Mouse (Mus musculus) ES-Bruce4 (cell line): ENCODE data around the gene Dusp5. TPM values are rescaled to one million over a fixed set of nuclear protein-coding genes. Genes with fewer than 3 reads are reported as not detected.

Experiments
- H3K27ac ChIP-seq: 2 replicates; pipeline ENCODE4 v1.5.1; 2012; ENCODE audit warnings: low read length, inconsistent platforms; ENCODE audit not compliant: insufficient read depth
- H3K27me3 ChIP-seq: 2 replicates; pipeline ENCODE4 v1.6.1; 2012; ENCODE audit warnings: mild to moderate bottlenecking, low read length, inconsistent platforms; ENCODE audit not compliant: control insufficient read depth, poor library complexity, insufficient read depth, severe bottlenecking
- H3K36me3 ChIP-seq: 2 replicates; pipeline ENCODE4 v1.6.1; 2012; ENCODE audit warnings: inconsistent platforms, mild to moderate bottlenecking, low read length, moderate library complexity; ENCODE audit not compliant: control insufficient read depth, poor library complexity, insufficient read depth, severe bottlenecking
- H3K4me1 ChIP-seq: one replicate; pipeline ENCODE4 v1.8.1; 2011; ENCODE audit warnings: low read length; ENCODE audit not compliant: control insufficient read depth, insufficient read depth
- H3K4me3 ChIP-seq: 2 replicates; pipeline ENCODE4 v1.5.1; 2011; ENCODE audit warnings: low read depth, mild to moderate bottlenecking, low read length
- H3K9ac ChIP-seq: 2 replicates; pipeline ENCODE4 v1.6.1; 2012; ENCODE audit warnings: low read depth, mild to moderate bottlenecking, inconsistent platforms; ENCODE audit not compliant: poor library complexity, severe bottlenecking
- H3K9me3 ChIP-seq: replicated peaks from 2 replicates; pipeline ENCODE4 v1.6.1; 2012; ENCODE audit warnings: mild to moderate bottlenecking, low read length, inconsistent platforms; ENCODE audit not compliant: control insufficient read depth, poor library complexity, insufficient read depth, severe bottlenecking
- CTCF ChIP-seq: IDR thresholded peaks from one replicate; pipeline ENCODE4 v1.8.1; 2011; ENCODE audit warnings: low read depth, low read length
- EP300 ChIP-seq: IDR thresholded peaks from 2 replicates; pipeline ENCODE4 v1.6.1; 2011; ENCODE audit warnings: low read depth, low read length; ENCODE audit not compliant: insufficient read depth
- POLR2A ChIP-seq: IDR thresholded peaks from one replicate; pipeline ENCODE4 v1.8.1; 2011; ENCODE audit warnings: low read length; ENCODE audit not compliant: insufficient read depth
- polyA plus RNA-seq: library from polyadenylated mRNA; stranded (reverse); fragments of >200 nt; gene quantifications from 2 replicates; pipeline ENCODE4 v1.2.4, GENCODE M21; 2011; ENCODE audit warnings: low read depth; ENCODE audit not compliant: missing spikeins, insufficient read depth, insufficient read length

Dusp5 gene
- polyA plus RNA-seq, 1 experiment: 15.2 TPM

GRCm38 (mm10) chr19:53554402-53554801 lies 25.5 kb downstream of the Dusp5 start:
- H3K4me3 ChIP-seq: no peak overlapping the region
- peaks cover 13% of the 10 kb centered on the region for H3K4me1 ChIP-seq
- no peak for TF ChIP-seq EP300
- TF ChIP-seq CTCF: no peak
- TF ChIP-seq POLR2A: no peak
- H3K27me3 ChIP-seq: no peaks in the 10 kb centered on the region
- H3K27ac ChIP-seq: peak overlapping the region; percentile 55
- no peak overlapping the region for H3K9ac ChIP-seq
- H3K9me3 ChIP-seq: no peaks in the 10 kb centered on the region
- no peaks in the 10 kb centered on the region for H3K36me3 ChIP-seq

GRCm38 (mm10) chr19:53554981-53555616 lies 26.2 kb downstream of the Dusp5 start:
- no peaks in the 10 kb centered on the region for H3K27me3 ChIP-seq
- no peaks in the 10 kb centered on the region for H3K9me3 ChIP-seq
- H3K36me3 ChIP-seq: no peaks in the 10 kb centered on the region
- peak overlapping the region; percentile 55 for H3K27ac ChIP-seq
- no peak for TF ChIP-seq EP300
- TF ChIP-seq CTCF: no peak
- TF ChIP-seq POLR2A: no peak
- H3K4me1 ChIP-seq: peaks cover 13% of the 10 kb centered on the region
- no peak overlapping the region for H3K9ac ChIP-seq
- H3K4me3 ChIP-seq: no peak overlapping the region

- Histone ChIP-seq H3K4me1 (peaks cover 13% of the 10 kb centered on the region), H3K4me3 (peak overlapping the region; percentile 20; the same call in 1 of the 2 replicates), H3K27ac (peak overlapping the region; percentile 5; the same call in 1 of the 2 replicates), H3K9ac (peak overlapping the region; percentile 55; the same call in 1 of the 2 replicates), H3K27me3 (no peaks in the 10 kb centered on the region), H3K9me3 (no peaks in the 10 kb centered on the region), H3K36me3 (no peaks in the 10 kb centered on the region)
- peak; percentile 16 for TF ChIP-seq CTCF
- TF ChIP-seq EP300: no peak
- no peak for TF ChIP-seq POLR2A
These were observed 27.9 kb downstream of the Dusp5 start for GRCm38 (mm10) chr19:53556841-53557240.

GRCm38 (mm10) chr19:53557267-53557936 lies 28.5 kb downstream of the Dusp5 start:
- H3K9ac ChIP-seq: peak overlapping the region; percentile 55
- H3K4me3 ChIP-seq: peak overlapping the region; percentile 45

GRCm38 (mm10) chr19:53560436-53560835 lies 31.5 kb downstream of the Dusp5 start:
- H3K27ac ChIP-seq: no peak overlapping the region
- TF ChIP-seq EP300: no peak
- TF ChIP-seq CTCF: no peak
- no peak for TF ChIP-seq POLR2A
- no peak overlapping the region for H3K9ac ChIP-seq
- H3K36me3 ChIP-seq: no peaks in the 10 kb centered on the region
- H3K27me3 ChIP-seq: no peaks in the 10 kb centered on the region
- no peaks in the 10 kb centered on the region for H3K9me3 ChIP-seq
- H3K4me3 ChIP-seq: no peak overlapping the region
- peaks cover 3% of the 10 kb centered on the region for H3K4me1 ChIP-seq

More at GRCm38 (mm10) chr19:53557267-53557936, 28.5 kb downstream of the Dusp5 start:
- Histone ChIP-seq H3K9me3 (no peaks in the 10 kb centered on the region), H3K27ac (peak overlapping the region; percentile 5), H3K36me3 (no peaks in the 10 kb centered on the region), H3K4me1 (peaks cover 12% of the 10 kb centered on the region), H3K27me3 (no peaks in the 10 kb centered on the region)
- no peak for TF ChIP-seq CTCF
- TF ChIP-seq EP300: 0 out of 2 replicates have a peak, but pooled peaks have one; percentile 48

- Histone ChIP-seq H3K4me1 (no peaks in the 10 kb centered on the region), H3K27ac (no peak overlapping the region), H3K27me3 (no peaks in the 10 kb centered on the region), H3K9ac (no peak overlapping the region), H3K9me3 (no peaks in the 10 kb centered on the region), H3K36me3 (no peaks in the 10 kb centered on the region), H3K4me3 (no peak overlapping the region)
- TF ChIP-seq POLR2A (no peak), EP300 (no peak), CTCF (no peak)
These were observed 35.3 kb downstream of the Dusp5 start for GRCm38 (mm10) chr19:53564174-53564573.
